Mouse (Mus musculus) MEL (cell line): ENCODE data around the gene Mcoln1. TPM values are rescaled to one million over a fixed set of nuclear protein-coding genes. Genes with fewer than 3 reads are reported as not detected.
A peak's percentile ranks its signal among the peaks of the same experiment; 100 is the strongest.

Experiments
- DNase-seq: peaks from one replicate; pipeline ENCODE4 v3.0.0; 2011; ENCODE audit warnings: low read depth, low spot score
- H3K27ac ChIP-seq: 2 replicates; pipeline ENCODE4 v1.5.1; 2012; ENCODE audit warnings: low read depth, mild to moderate bottlenecking, control low read depth, low read length, moderate library complexity; ENCODE audit not compliant: control insufficient read depth
- H3K27me3 ChIP-seq, 2 experiments: fragments of 150-350 bp in 1 of 2; sonication (generic) in 1 of 2; 2 replicates each; pipeline ENCODE4 v1.6.1; 2012; ENCODE audit warnings: low read length in 2 of 2, mild to moderate bottlenecking in 2 of 2, improper control_type of control experiment in 1 of 2, moderate library complexity in 1 of 2; ENCODE audit not compliant: insufficient read depth in 2 of 2, control insufficient read depth in 1 of 2
- H3K36me3 ChIP-seq, 2 experiments: 2 replicates each; pipeline ENCODE4 v1.6.1; 2012 to 2014; ENCODE audit warnings: low read length in 2 of 2, improper control_type of control experiment in 1 of 2, inconsistent platforms in 1 of 2, mild to moderate bottlenecking in 1 of 2; ENCODE audit not compliant: insufficient read depth in 2 of 2, control insufficient read depth in 1 of 2
- H3K4me1 ChIP-seq, 2 experiments: fragments of 150-350 bp in 1 of 2; sonication (generic) in 1 of 2; 2 replicates each; pipeline ENCODE4 v1.6.1; 2012; ENCODE audit warnings: low read length in 2 of 2, improper control_type of control experiment in 1 of 2, mild to moderate bottlenecking in 1 of 2; ENCODE audit not compliant: insufficient read depth in 2 of 2, control insufficient read depth in 1 of 2
- H3K4me3 ChIP-seq, 2 experiments: fragments of 150-350 bp in 1 of 2; sonication (generic) in 1 of 2; 2 replicates each; pipeline ENCODE4 v1.5.1; 2012; ENCODE audit warnings: low read depth in 2 of 2, low read length in 2 of 2, mild to moderate bottlenecking in 2 of 2, moderate library complexity in 2 of 2, control low read depth in 1 of 2, improper control_type of control experiment in 1 of 2; ENCODE audit not compliant: control insufficient read depth in 1 of 2, insufficient read depth in 1 of 2
- H3K79me2 ChIP-seq: 2 replicates; pipeline ENCODE4 v1.6.1; 2012; ENCODE audit warnings: mild to moderate bottlenecking, low read length, moderate library complexity; ENCODE audit not compliant: control insufficient read depth, poor library complexity, insufficient read depth
- H3K9ac ChIP-seq: 2 replicates; pipeline ENCODE4 v1.6.1; 2012; ENCODE audit warnings: low read depth, mild to moderate bottlenecking, control low read depth, low read length, moderate library complexity; ENCODE audit not compliant: control insufficient read depth, poor library complexity, severe bottlenecking
- H3K9me3 ChIP-seq: fragments of 150-350 bp; sonication (generic); replicated peaks from 2 replicates; pipeline ENCODE4 v1.6.1; 2012; ENCODE audit warnings: mild to moderate bottlenecking, low read length, improper control_type of control experiment, moderate library complexity; ENCODE audit not compliant: insufficient read depth
- CTCF ChIP-seq, 3 experiments: IDR thresholded peaks in 2 of 3; conservative IDR thresholded peaks in 1 of 3; 2 replicates each; pipeline ENCODE4 v1.5.1; 2011 to 2012; ENCODE audit warnings: low read length in 3 of 3, low read depth in 2 of 3, mild to moderate bottlenecking in 2 of 3, improper control_type of control experiment in 1 of 3, inconsistent platforms in 1 of 3, mixed read lengths in 1 of 3, moderate library complexity in 1 of 3; ENCODE audit not compliant: control insufficient read depth in 1 of 3, insufficient read depth in 1 of 3, poor library complexity in 1 of 3, severe bottlenecking in 1 of 3
- GATA1 ChIP-seq: IDR thresholded peaks from 2 replicates; pipeline ENCODE4 v1.6.1; 2011; ENCODE audit warnings: low read depth, low read length, improper control_type of control experiment
- MEF2A ChIP-seq: IDR thresholded peaks from 2 replicates; pipeline ENCODE4 v1.6.1; 2014; ENCODE audit warnings: low read depth, mild to moderate bottlenecking, inconsistent platforms, low read length, improper control_type of control experiment; ENCODE audit not compliant: poor library complexity, insufficient replicate concordance, severe bottlenecking; ENCODE audit errors: extremely low read depth
- MYC ChIP-seq: IDR thresholded peaks from 2 replicates; pipeline ENCODE4 v1.6.1; 2011; ENCODE audit warnings: low read depth, mild to moderate bottlenecking, low read length, improper control_type of control experiment, moderate library complexity
- POLR2AphosphoS5 ChIP-seq: IDR thresholded peaks from 2 replicates; pipeline ENCODE4 v1.6.1; 2012; ENCODE audit warnings: low read depth, borderline replicate concordance, mild to moderate bottlenecking, inconsistent platforms, low read length, moderate library complexity, mixed read lengths
- RAD21 ChIP-seq: IDR thresholded peaks from 2 replicates; pipeline ENCODE4 v1.6.1; 2011; ENCODE audit warnings: mild to moderate bottlenecking, low read depth, low read length, improper control_type of control experiment
- SIN3A ChIP-seq: IDR thresholded peaks from 2 replicates; pipeline ENCODE4 v1.6.1; 2012; ENCODE audit warnings: low read length, improper control_type of control experiment, inconsistent platforms
- SMC3 ChIP-seq: IDR thresholded peaks from 2 replicates; pipeline ENCODE4 v1.6.1; 2011; ENCODE audit warnings: low read depth, low read length, improper control_type of control experiment
- ZC3H11A ChIP-seq: IDR thresholded peaks from 2 replicates; pipeline ENCODE4 v1.6.1; 2012; ENCODE audit warnings: low read depth, mild to moderate bottlenecking, inconsistent platforms, low read length, improper control_type of control experiment
- ZNF384 ChIP-seq: IDR thresholded peaks from 2 replicates; pipeline ENCODE4 v1.6.1; 2012; ENCODE audit warnings: low read depth, mild to moderate bottlenecking, inconsistent platforms, low read length, improper control_type of control experiment
- polyA plus RNA-seq, 2 experiments: library from polyadenylated mRNA; stranded (reverse) in 1 of 2; unstranded in 1 of 2; fragments of >175 nt in 1 of 2; fragments of >200 nt in 1 of 2; gene quantifications; 2 replicates each; pipeline versions ENCODE4 v1.2.1 to v1.2.4; 2012; ENCODE audit warnings: low replicate concordance in 2 of 2, low read depth in 1 of 2; ENCODE audit not compliant: insufficient read length in 2 of 2, insufficient read depth in 1 of 2, missing spikeins in 1 of 2
- total RNA-seq: library from RNA; depleted of rRNA; stranded (reverse); fragments of 300-350 nt; gene quantifications from 2 replicates; pipeline ENCODE4 v1.2.3, GENCODE M21; 2012

The Mcoln1 gene
- total and polyA plus RNA-seq, 3 experiments = 18.0 to 47.6 TPM; not detected in 1

- H3K27ac ChIP-seq = no peak overlapping the region
- no peaks in the 10 kb centered on the region; the same call in 1 of the 2 replicates for H3K79me2 ChIP-seq
- H3K9ac ChIP-seq = no peak overlapping the region
- H3K4me1 ChIP-seq = peaks cover 0 to 14% of the 10 kb centered on the region in 2 experiments; a peak in 2 of 4 replicates
- peak; percentile 65 for DNase-seq
- peaks cover 0 to 7% of the 10 kb centered on the region in 2 experiments; a peak in 1 of 4 replicates for H3K36me3 ChIP-seq
- 0 out of 4 replicates have a peak, but pooled peaks cover 0 to 2% of the 10 kb centered on the region in 2 experiments for H3K27me3 ChIP-seq
- TF ChIP-seq SMC3 (peak; percentile 57), SIN3A (0 out of 2 replicates have a peak, but pooled peaks have one; percentile 18), RAD21 (peak; percentile 44), POLR2AphosphoS5 (no peak), MEF2A (no peak), MYC (0 out of 2 replicates have a peak, but pooled peaks have one; percentile 41), ZC3H11A (peak; percentile 47), ZNF384 (peak; percentile 66), CTCF (IDR thresholded peaks at IDR 0.05 in 2 of 3, conservative IDR thresholded peaks at IDR 0.05 in 1 of 3; ENCODE audit: control insufficient read depth in 1 of 3, insufficient read depth in 1 of 3, low read depth in 2 of 3, low read length in 3 of 3, poor library complexity in 1 of 3, severe bottlenecking in 1 of 3) (peak in 2 of 3 experiments; percentile 13 to 41; a peak in 2 of 6 replicates)
- TF ChIP-seq, all 39 proteins: peak for 7
- H3K9me3 ChIP-seq = no peaks in the 10 kb centered on the region
- no peak overlapping the region for H3K4me3 ChIP-seq
Measured at GRCm38 (mm10) chr8:3468838-3469237, 31.4 kb upstream of the Mcoln1 start.

GRCm38 (mm10) chr8:3470562-3470961, 29.7 kb upstream of the Mcoln1 start, which contains the start of gene Tex45:
TSS of gene Tex45 (plus strand) at chr8:3470862.
- Histone ChIP-seq H3K9ac (no peak within 1 kb of the TSS), H3K27ac (no peak within 1 kb of the TSS), H3K9me3 (no peaks in the 10 kb centered on the region), H3K4me1 (peaks cover 0 to 14% of the 10 kb centered on the region in 2 experiments; a peak in 2 of 4 replicates), H3K27me3 (0 out of 4 replicates have a peak, but pooled peaks cover 0 to 2% of the 10 kb centered on the region in 2 experiments), H3K79me2 (no peaks in the 10 kb centered on the region; the same call in 1 of the 2 replicates), H3K4me3 (no peak within 1 kb of the TSS), H3K36me3 (peaks cover 0 to 7% of the 10 kb centered on the region in 2 experiments; a peak in 1 of 4 replicates)
- no peak for TF ChIP-seq GATA1
- no peak for TF ChIP-seq CTCF (IDR thresholded peaks at IDR 0.05 in 2 of 3, conservative IDR thresholded peaks at IDR 0.05 in 1 of 3; ENCODE audit: control insufficient read depth in 1 of 3, insufficient read depth in 1 of 3, low read depth in 2 of 3, low read length in 3 of 3, poor library complexity in 1 of 3, severe bottlenecking in 1 of 3)
- DNase-seq = no peak

- H3K4me1 ChIP-seq = no peaks in the 10 kb centered on the region
- no peaks in the 10 kb centered on the region for H3K79me2 ChIP-seq
- no peak overlapping the region for H3K27ac ChIP-seq
- H3K27me3 ChIP-seq = 0 out of 4 replicates have a peak, but pooled peaks cover 0 to 2% of the 10 kb centered on the region in 2 experiments
- H3K4me3 ChIP-seq = no peak overlapping the region
- H3K36me3 ChIP-seq = no peaks in the 10 kb centered on the region
- TF ChIP-seq POLR2AphosphoS5 = no peak
- TF ChIP-seq, all 39 proteins: peak for 0
- no peak for DNase-seq
- no peaks in the 10 kb centered on the region for H3K9me3 ChIP-seq
- H3K9ac ChIP-seq = no peak overlapping the region
Measured at GRCm38 (mm10) chr8:3475715-3476429, 24.4 kb upstream of the Mcoln1 start.
